Mouse (Mus musculus) liver, embryonic 14.5 days (tissue): ENCODE measurements at regions not wholly inside any gene's neighbourhood (a gene's known extent, or its start where the extent isn't known, plus 50 kb on each side); places are given as distances from the start of the nearest gene placed in this dataset.

ENCODE experiments used
- CTCF ChIP-seq: IDR thresholded peaks from 2 replicates; pipeline ENCODE4 v1.5.1; 2016; ENCODE audit warnings: antibody characterized with exemption, low read depth, control low read depth
- EP300 ChIP-seq: IDR thresholded peaks from 2 replicates; pipeline ENCODE4 v1.6.1; 2016; ENCODE audit warnings: antibody characterized with exemption, low read depth

- TF ChIP-seq CTCF = no peak
- no peak for TF ChIP-seq EP300
These were observed 213.7 kb upstream of the Fermt1 start for GRCm38 (mm10) chr2:133159398-133159797.
